Mouse (Mus musculus): ENCODE data around the gene Pex19.

GRCm38 (mm10) chr1:172140160-172140559 is 13.6 kb downstream of the Pex19 start:
- TF ChIP-seq CTCF (IDR thresholded peaks at IDR 0.05; ENCODE audit: control insufficient read depth, insufficient read depth, low read length), result no peak
- TF ChIP-seq POLR2A (IDR thresholded peaks at IDR 0.05; ENCODE audit: borderline replicate concordance, control insufficient read depth, low read depth, low read length), result no peak

Measured in bone marrow, adult 2 months (tissue).